Mouse (Mus musculus) heart, adult 9 months (tissue): Measurements from ENCODE around the gene Fgr.
A peak's percentile ranks its signal among the peaks of the same experiment; 100 is the strongest.

Experiments used
- DNase-seq, 2 experiments: peaks; one replicate each; pipeline ENCODE4 v3.0.0; 2022; ENCODE audit warnings: low spot score in 2 of 2

Fgr gene

DNA sequence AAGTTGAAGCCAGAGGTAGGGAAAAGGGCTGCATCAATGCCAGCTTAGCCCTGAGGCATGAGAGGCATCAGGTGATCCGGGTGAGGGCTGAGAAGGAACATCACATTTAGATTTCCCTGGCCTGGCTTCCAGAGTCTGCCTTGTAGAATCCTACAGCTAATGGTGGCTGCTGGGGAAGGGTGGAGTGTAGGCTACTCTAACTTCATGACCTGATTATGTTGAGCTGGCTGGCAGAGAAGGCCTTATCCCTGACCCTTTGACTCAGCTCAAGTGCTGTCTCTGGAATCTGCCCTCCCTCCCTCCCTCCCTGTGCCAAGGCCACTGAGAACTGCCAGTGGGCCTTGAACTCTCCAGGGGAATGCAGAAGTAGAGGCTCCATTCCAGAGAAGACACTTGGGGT lies 61.6 kb downstream of the Fgr start:
- DNase-seq: no peak

DNA sequence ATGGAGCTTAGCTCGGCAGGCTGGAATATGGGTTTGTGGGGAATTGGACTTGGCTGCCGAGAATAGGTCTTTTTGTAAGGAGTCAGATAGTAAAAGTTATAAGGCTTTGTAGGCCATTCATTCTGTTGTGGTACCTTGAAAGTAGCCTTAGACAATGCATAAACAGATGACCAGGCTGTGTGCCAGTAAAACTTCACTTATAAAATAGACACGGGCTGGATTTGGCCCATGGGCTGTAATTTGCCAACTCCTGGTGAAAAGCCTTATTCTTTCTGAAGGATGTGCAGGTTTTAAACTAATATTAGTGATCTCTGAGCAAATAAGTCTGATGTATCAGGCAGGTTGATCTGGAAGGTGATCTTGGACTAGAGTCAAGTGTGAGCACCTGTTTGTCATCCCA lies 62.1 kb downstream of the Fgr start:
- no peak for DNase-seq

DNA sequence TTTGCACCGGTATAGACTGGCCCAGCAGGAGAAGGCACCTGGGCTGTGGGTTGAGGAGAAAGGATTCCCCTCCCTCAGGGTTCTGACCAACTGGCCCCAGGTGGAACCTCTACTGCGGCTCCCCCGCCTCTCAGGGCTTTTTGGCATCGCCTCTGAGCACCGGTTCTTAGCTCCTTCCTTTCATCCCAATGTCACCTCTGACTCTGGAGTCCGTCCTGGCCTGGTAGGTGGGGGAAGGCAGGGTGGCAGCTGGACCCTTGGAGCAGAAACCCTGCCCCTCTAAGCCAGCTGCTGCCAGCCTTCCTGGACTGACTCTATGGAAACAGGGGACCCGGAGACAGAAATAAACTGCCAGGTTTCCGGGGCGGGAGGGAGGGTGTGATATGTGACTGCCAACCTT lies 63.4 kb downstream of the Fgr start:
- peak in 1 of 2 experiments; percentile 44 for DNase-seq

DNA sequence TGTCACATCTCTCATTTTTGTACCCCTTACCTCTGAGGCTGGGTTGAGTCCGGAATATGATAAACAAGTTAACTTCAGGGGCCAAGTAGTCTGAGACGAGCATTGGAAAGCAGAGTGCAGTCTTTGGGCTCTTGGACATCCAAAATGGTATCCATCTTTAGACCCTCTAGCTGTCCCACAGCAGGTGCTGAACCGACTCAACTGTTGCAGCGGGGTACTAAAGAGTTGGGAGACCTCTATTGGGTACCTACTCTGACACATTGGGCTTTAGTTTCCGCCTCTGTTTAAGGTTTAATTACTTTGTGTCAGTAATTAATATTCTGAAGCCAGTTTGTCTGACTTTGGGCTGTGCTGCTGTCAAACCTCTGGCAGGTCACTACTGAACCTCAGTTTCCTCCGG lies 63.9 kb downstream of the Fgr start:
- no peak for DNase-seq

DNA sequence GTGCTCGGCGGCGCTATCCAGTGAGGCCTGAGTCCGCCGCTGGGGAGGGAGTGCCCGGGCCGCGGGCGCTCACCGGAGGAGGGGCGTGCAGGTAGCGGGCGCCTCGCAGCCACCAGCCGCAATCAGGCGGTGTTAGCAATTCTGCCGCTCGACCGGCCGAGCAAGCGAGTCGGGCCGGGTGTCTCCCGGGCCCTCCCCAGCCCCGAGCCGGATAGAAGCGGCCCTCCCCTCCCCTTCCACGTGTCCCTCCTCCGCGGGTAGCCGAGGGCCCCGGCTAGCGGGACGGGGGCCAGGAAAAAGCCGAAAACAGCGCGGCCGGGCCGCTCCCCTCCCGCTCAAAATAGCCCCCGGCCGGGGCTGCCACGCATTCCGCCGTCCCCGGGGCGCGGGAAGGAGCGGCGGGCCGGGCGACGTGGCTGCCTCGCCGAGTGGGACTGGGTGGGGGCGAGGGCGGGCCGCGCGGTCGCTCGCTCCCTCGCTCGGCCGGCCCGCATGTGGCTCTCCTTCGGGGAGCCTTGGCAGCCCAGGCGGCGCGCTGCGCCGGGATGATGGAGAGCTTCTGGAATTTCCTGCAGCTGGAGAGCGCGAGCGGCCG lies 64.7 kb downstream of the Fgr start:
- DNase-seq: peak; percentile 75 to 77

DNA sequence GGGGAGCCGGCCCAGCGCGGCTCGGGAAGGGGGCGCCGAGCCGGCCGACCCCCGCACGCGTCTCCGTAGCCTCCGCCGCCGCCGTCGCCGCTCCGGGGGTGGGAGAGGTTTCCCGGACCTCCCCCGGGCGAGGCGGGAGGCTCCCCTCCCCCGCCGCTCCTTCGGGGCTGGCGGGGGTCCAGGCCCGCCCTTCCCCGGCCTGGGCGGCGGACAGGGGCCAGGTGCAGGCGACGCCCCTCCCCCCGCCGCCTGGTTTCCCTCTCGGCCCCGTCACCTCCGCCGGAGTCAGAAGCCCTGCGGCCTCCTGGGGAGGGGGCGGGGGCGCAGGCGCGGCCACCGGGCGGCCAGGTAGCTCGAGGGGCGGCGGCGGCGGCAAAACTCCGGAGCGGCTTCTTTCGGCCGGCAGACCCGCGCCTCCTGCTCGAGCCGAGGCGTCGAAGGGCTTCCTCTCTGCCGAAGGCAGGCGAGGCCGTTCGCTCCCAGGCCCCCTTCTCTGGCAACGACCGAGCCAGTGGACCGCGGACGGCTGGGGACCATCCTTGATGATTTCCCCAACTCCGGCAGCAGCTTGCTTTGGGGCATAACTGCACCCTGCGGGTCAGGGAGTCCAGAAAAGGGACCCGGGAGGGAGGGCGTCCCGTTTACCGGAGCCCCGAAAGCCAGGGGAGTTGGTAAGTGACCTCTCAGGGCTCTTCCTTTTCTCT lies 65.4 kb downstream of the Fgr start:
- peak in 1 of 2 experiments; percentile 69 for DNase-seq

DNA sequence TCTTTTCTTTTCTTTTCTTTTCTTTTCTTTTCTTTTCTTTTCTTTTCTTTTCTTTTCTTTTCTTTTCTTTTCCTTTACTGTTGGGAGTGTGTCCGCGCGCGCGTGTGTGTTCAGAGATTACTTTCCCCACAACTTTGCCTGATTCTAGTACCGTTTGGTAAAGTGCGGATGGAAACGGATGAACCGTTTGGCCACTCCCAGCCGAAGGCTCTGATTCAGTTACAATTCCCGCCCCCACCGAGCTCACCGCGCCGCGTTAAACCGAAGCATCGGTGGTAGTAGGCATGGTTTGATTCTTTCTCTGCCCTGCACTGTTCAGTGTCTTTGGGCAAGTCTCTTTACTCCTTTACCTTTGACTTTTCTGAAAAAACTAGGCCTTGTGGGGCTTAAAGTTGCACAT lies 65.9 kb downstream of the Fgr start:
- no peak for DNase-seq

DNA sequence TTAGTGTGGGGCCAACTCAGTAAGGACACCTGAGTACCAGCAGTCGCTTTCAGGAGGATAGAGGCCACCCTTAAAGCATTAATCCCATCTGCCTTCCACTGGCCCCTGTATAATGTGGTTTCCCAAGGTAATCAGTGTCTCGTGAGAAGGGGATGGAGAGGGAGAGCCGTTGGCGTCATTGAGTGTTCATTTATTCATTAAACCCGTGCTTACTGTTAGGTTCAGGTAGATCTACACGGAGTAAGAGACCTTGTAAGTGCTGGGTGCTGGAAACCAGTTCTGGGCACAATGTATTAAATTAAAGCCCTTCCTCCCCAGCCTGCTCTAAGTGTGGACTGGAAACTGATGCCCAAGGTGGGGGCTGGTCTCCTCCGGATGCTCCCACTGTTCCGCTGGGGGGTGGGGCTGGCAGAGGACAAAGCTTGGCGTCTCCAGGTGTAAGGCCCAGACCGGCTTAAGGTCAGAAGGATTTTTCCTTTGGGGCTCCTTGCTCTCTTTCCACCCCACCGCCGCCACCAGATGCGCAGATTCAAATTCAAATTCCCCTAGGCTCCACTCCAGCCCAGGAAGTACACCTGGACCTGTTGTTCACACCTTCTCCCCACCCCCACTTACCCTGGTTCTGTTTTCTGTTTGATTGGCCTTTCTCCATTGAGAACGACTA lies 66.5 kb downstream of the Fgr start:
- DNase-seq: no peak

DNA sequence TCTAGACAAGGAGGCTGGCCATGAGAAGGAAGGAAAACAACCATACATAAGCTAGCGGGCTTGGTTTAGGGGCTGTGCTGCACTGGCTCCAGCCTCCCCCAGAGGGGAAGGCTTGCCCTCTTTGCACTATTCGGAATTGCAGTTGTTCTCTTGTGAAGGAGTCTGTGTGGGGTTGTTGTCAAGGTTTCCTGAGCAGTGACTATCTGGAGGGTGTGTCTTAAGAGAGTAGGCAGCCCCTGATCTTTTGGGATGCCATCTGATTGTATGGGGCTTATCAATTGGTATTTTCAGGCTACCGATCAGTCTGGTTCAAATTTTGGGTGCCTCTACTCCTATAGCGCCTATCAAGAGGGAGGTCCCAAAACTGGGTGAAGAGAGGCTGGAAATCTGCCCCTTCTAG lies 68.3 kb downstream of the Fgr start:
- DNase-seq: no peak

DNA sequence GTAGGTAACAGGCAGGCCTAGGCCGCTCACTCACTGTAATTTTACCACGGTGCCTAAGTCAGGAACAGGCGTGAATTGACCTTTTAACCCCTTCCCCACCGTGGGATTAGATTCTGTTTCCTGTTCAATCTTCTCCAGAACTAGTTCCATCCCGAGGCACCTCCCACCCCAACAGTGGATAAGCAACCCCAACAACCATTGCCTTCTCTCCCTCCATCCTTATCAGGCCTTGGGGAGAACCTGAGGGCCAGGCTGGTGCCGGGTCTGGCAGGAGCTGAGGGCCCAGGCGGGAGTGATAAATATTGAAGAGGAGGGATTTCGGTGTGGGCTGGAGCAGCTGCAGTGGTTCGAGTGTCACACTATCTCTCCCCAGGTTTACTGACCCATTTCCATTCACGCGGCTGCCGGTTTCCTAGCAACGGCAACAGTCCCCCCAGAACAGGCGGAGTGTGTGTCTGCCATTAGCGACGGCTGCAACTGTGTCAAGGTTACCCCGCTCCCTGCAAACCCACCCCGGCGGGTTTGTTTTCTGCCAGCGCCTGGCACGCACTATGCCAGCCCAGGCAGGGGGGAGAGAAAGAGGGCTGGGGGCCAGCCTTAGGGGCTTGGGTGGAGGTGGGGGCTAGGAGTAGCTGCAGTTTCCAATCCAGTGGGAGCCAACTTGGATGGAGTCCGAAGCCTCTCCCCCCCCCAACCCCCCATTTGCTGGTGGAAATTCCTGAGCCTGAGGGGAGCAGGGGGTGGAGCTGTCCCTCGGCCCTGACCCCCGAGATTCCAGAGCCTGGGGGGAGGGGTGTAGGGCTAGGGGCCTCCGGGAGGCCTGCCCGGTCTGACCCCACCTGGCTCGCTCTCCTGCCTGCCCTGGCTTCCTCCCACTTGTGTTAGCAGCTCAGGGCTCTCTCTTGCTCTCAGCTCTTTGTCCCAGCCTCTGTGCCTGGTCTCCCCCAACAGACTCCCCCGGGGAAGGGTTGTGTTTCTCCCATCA lies 69.0 kb downstream of the Fgr start:
- peak in 1 of 2 experiments; percentile 60 for DNase-seq

DNA sequence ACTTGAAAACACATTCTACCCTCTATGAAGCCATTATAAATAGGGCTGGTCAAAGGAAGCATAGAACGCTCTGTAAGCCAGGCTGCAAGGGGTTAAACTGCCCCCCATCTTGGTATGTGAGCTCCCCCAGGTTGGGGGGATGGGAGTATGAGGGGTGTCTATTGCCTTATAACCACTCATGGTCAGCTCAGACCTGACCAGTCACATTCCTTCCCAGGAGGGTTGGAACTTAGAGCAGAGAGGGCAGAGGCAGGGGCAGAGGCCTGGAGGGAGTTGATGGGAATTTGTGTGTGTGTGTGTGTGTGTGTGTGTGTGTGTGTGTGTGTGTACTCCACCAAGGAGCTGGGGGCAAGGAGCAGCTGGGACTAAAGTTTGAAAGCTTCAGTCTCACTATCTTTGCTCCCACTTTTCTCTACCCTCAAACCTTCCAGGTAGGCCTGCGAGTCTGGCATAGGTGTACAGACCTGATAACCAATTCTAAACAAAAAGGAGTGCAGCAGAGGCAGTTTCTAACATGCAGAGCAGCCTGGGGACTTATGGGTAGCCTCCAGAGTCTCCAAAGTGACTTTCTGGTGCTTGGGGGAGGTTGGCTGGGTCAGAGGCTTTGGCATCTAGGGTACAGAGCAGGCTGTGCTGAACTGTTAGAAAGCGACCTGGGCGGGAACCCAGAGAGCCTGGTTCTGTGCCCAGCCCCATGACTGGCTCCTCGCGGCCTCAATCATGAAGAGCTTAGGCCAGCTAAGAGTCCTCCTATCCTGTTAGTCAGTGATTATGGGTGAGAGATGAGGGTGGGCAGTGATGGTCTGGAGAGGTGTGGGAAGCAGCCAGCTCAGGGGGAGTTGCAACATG lies 70.1 kb downstream of the Fgr start:
- peak; percentile 82 to 87 for DNase-seq

DNA sequence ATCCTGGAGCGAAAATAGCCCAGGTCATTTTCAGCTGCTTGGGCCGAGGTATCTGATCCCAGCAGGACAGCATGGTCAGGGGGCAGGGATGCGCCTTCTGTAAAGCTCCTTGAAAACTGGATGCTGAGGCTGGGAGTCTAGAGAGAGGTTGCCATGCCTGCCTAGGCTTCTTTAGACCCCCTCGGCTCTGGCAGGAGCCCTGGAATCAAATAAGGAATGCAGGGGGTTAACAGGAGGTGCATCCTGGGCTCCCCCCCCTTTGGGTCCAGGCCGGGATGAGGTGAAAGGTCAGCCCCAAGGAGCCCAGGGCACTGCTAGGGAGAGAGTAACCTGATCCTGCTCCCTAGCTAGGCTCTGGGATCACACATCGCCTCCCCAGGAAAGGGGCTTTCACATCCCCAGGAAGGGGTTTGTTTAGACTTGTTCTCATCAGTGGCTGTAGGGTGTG lies 70.8 kb downstream of the Fgr start:
- no peak for DNase-seq

DNA sequence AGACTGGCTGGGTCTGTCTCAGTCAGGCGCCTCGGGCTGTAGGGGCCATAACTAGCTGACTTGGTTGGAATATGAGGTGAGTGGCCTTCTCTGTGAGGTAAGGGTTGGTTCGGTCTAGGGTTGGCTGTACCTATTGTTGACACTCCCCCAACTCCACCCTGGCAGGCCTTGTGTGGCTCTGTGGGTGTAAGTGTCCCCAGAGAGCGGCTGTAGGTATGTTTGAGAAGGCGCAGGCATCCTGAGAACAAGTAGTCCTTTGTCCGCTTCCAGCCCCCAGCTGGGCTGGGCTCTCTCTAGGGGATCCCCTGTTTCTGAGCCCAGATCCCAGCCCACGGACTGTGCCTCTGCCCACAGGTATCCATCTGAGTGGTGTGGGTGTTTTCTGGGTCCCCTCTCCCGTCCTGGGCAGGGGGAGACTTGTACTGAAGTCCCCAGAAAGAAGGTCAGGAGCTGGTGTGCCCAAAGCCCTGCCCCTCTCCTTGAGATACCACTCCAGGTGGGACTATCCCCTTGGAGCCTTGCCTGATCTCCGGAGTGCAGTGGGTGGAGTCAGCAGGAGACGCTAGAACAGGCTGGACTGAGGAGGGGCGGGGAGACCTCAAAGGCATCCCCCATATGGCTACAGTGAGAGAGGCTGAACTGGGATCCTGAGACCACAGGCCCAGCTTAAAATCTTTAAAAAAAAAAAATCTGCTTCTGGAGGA lies 72.0 kb downstream of the Fgr start:
- DNase-seq: no peak

DNA sequence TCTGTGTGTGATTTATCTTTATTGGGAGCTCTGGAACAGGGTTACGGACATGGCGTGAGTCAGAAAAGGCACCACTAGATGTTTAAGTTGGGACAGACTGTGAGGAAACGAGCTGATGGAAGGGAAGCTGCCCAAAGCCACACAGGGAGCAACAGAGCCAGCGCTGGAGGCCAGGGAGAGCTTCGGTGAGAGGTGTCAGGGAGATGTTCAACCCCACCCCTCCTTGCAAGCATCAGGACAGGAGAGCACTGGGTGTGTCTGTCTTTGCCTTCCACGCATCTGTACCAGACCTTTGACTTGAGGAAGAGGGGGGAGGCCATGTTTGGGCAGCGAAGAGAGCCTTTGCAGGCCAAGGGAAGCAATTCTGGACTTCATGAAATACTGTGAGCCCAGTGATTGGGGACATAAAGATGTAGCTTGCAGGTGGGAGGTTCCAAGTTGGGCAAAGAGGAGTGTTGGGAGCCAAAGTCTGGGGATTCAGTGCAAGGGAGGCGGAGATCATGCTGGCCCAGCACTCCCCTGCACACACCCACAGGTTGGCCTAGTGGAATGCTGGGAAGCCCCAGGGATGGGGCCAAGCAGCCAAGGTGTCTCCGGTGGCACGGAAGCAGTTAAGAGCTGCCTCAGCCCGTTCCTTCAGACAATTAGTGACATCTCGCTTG lies 72.9 kb downstream of the Fgr start:
- DNase-seq: no peak

DNA sequence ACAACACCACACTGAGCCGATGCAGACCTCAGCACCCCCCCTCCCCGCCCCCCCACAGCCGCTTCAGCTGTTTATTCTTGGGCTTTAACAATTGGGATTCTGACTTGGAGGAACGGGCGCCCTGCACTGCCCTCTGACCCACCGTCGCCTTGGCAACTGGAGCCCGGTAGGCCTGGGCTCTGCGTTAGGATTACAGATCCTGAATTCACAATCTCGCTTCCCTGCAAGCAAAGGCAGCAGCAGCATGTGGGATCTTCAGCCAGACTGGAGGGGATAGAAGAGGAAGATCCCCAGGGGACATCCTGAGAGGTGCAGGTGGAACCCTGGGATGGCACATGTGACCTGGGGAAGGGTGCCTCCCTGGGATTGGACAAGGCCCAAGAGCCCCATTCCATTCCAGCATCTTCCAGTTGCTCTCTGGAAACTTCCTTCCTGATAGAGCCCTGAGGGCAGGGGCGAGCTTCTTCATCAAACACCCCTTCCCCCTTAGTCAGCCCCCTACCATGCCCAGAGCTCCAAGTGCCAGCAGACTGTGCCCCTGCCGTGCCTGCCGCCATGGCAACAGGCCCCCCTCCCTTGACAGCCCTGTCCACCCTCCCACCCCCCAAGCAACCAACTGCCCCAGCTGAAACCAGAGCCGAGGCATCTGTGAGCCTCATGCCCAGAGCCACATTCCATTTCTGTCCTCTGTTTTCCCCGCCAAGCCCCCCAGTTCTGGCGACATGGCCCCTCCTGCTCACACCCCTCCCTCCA lies 73.6 kb downstream of the Fgr start:
- no peak for DNase-seq

DNA sequence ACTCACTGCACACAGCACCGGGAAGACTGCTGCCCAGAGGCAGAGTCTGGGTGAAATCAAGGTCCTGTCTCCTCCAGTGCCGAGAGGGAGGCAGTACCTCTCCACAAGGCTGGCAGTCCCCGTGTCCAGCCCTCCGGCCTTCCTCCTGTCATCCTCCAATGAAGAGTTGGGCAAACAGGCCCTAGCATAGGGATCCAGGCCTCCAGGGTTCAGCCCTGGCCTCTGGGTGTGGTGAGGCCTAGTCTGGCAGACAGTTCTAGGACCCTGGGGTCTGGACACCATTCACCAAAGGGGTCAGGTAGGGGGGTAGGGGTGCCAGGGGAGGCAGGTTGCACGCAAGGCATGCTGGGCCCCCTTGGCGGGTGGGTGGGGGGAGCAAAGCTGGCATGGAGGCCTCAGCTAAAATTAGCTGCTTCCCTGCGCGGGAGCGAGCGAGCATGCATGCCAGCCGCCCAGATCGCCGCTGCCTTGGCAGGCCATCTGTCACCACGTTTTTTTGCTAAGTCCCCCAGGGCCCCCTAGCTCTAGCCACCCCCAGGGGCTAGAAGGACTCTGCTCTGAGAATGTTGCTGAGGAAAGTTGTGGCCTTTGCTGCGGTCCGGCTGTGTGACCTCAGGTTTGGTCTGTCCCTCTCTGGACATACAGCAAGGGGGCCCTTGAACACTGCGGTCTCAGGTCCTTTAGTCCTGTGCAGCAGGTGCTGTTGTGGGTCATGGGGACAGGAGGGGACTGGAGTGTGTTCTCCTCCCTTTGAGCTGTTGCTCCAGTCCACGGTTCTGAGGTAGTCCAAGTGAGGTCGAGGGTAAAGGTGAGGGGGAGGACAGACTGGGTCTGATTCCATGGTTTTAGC lies 75.4 kb downstream of the Fgr start:
- DNase-seq: no peak

DNA sequence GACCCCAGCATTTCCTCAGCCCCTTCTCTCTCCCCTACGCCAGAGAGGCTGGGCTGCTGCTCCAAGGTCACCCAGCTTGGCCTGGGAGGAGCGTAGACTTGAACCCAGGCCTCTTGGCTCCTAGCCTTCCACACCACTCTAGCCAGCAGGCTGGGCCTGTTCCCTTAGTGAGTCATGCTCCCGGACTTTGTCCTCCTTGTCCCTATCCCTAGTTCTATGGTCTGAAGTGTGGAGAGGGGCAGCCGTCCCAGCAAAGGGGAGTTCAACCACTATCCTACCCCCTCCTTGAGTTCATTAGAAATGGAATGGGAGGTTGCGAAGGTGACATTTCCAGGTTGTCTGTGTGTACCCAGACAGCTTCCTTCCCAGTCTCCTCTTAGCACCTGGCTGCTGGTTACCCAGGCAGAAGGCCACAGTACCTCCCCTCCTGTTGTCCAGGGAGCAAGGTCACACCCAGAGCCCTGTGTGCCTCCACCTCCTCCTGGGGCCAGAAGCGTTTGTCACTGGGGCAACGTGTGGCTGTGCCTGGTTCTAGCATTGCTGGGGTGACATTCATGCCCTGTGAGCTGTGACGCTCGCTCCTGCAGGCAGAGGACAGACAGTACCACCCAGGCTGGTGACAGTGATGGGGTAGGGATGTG lies 76.4 kb downstream of the Fgr start:
- no peak for DNase-seq
